ENCODE assay signal across 8 mouse cellular contexts in genomic region chr5:146230864-146231654, GRCm38 (mm10). TPM values are rescaled to one million over a fixed set of nuclear protein-coding genes. Genes with fewer than 3 reads are reported as not detected.
DNase-seq lines count a peak whose midpoint lies in the region; ATAC-seq and TF ChIP-seq lines count a peak whose summit lies in the region.

Gene Cdk8, plus strand, starts transcription at chr5:146231230.

- H3K27ac ChIP-seq in MEL (ENCODE audit: control insufficient read depth, low read depth, low read length), result peak within 1 kb of the TSS; percentile 96
- H3K27ac ChIP-seq in cerebellum, adult 2 months (ENCODE audit: insufficient read depth, low read length), result peak within 1 kb of the TSS; percentile 81
- H3K27ac ChIP-seq in forebrain, postnatal 0 days (ENCODE audit: low read depth, low read length), result peak within 1 kb of the TSS; percentile 94
- peak within 1 kb of the TSS; percentile 97 for H3K27ac ChIP-seq in lung, embryonic 15.5 days

- peak; percentile 95 to 96 for TF ChIP-seq POLR2A in MEL (IDR thresholded peaks at IDR 0.05; ENCODE audit: control insufficient read depth in 1 of 2, insufficient read depth in 1 of 2, low read depth in 1 of 2, low read length in 2 of 2, poor library complexity in 1 of 2)
- TF ChIP-seq POLR2A in cerebellum, adult 2 months (IDR thresholded peaks at IDR 0.05; ENCODE audit: borderline replicate concordance, insufficient read depth, low read length), result peak; percentile 83

- DNase-seq in MEL (ENCODE audit: low read depth, low spot score), result peak; percentile 99
- peak; percentile 95 for DNase-seq in cerebellum, adult 2 months
- peak; percentile 98 for DNase-seq in forebrain, postnatal 0 days
- DNase-seq in heart, postnatal 4 days, result peak; percentile 92
- DNase-seq in layer of hippocampus, adult 8-10 months (ENCODE audit: low spot score in 2 of 2), result peak; percentile 92
- DNase-seq in ovary, adult 18-20 months (ENCODE audit: low spot score), result peak; percentile 89
- DNase-seq in thymus, postnatal 0 days (ENCODE audit: low spot score), result peak; percentile 93

- H3K4me1 ChIP-seq in MEL (ENCODE audit: control insufficient read depth in 1 of 2, insufficient read depth in 2 of 2, low read length in 2 of 2), result peaks cover 14 to 20% of the 10 kb centered on the region in 2 experiments
- no peaks in the 10 kb centered on the region; the same call in 1 of the 2 replicates for H3K4me1 ChIP-seq in cerebellum, adult 2 months (ENCODE audit: control insufficient read depth, insufficient read depth, low read length)
- H3K4me1 ChIP-seq in forebrain, postnatal 0 days (ENCODE audit: insufficient read depth), result 0 out of 2 replicates have a peak, but pooled peaks cover 5% of the 10 kb centered on the region
- H3K4me1 ChIP-seq in lung, embryonic 15.5 days, result peaks cover 15% of the 10 kb centered on the region

- peaks cover 49% of the 10 kb centered on the region for H3K79me2 ChIP-seq in MEL (ENCODE audit: control insufficient read depth, insufficient read depth, low read length, poor library complexity)

- TF ChIP-seq EP300 in MEL (IDR thresholded peaks at IDR 0.05; ENCODE audit: low read depth in 1 of 2, low read length in 2 of 2), result peak in 1 of 2 experiments; percentile 26; a peak in 1 of 4 replicates

- peak within 1 kb of the TSS; percentile 73 for H3K4me2 ChIP-seq in forebrain, postnatal 0 days (ENCODE audit: low read depth)
- peak within 1 kb of the TSS; percentile 63 for H3K4me2 ChIP-seq in lung, embryonic 15.5 days

- H3K9ac ChIP-seq in MEL (ENCODE audit: control insufficient read depth, low read depth, low read length, poor library complexity, severe bottlenecking), result peak within 1 kb of the TSS; percentile 85
- peak within 1 kb of the TSS; percentile 79 for H3K9ac ChIP-seq in forebrain, postnatal 0 days
- H3K9ac ChIP-seq in lung, embryonic 15.5 days, result peak within 1 kb of the TSS; percentile 88

- H3K36me3 ChIP-seq in MEL (ENCODE audit: control insufficient read depth in 1 of 2, insufficient read depth in 2 of 2, low read length in 2 of 2), result peaks cover 9 to 27% of the 10 kb centered on the region in 2 experiments
- no peaks in the 10 kb centered on the region for H3K36me3 ChIP-seq in forebrain, postnatal 0 days (ENCODE audit: insufficient read depth)
- no peaks in the 10 kb centered on the region for H3K36me3 ChIP-seq in lung, embryonic 15.5 days

- H3K27me3 ChIP-seq in MEL (ENCODE audit: control insufficient read depth in 1 of 2, insufficient read depth in 2 of 2, low read length in 2 of 2), result no peaks in the 10 kb centered on the region
- no peaks in the 10 kb centered on the region for H3K27me3 ChIP-seq in cerebellum, adult 2 months (ENCODE audit: control insufficient read depth, insufficient read depth, low read length)
- H3K27me3 ChIP-seq in forebrain, postnatal 0 days (ENCODE audit: insufficient read depth, low read length), result no peaks in the 10 kb centered on the region
- H3K27me3 ChIP-seq in lung, embryonic 15.5 days, result no peaks in the 10 kb centered on the region

- TF ChIP-seq RAD21 in MEL (IDR thresholded peaks at IDR 0.05; ENCODE audit: low read depth, low read length), result no peak

- TF ChIP-seq CTCF in MEL (IDR thresholded peaks at IDR 0.05 in 2 of 3, conservative IDR thresholded peaks at IDR 0.05 in 1 of 3; ENCODE audit: control insufficient read depth in 1 of 3, insufficient read depth in 1 of 3, low read depth in 2 of 3, low read length in 3 of 3, poor library complexity in 1 of 3, severe bottlenecking in 1 of 3), result 0 out of 6 replicates have a peak, but pooled peaks of 1 of the 3 experiments have one; percentile 1
- no peak for TF ChIP-seq CTCF in cerebellum, adult 2 months (IDR thresholded peaks at IDR 0.05; ENCODE audit: borderline replicate concordance, insufficient read depth, low read depth, low read length)
- TF ChIP-seq CTCF in forebrain, postnatal 0 days (IDR thresholded peaks at IDR 0.05; ENCODE audit: low read depth), result no peak

- WGBS in cerebellum, adult 2 months, result under 1% methylated on average over 91 of the region's 102 CpGs
- under 1% methylated on average over 74 of the region's 102 CpGs for WGBS in forebrain, postnatal 0 days
- WGBS in lung, embryonic 15.5 days, result 0% methylated on average over 52 of the region's 102 CpGs

- ATAC-seq in forebrain, postnatal 0 days, result peak; percentile 95
- ATAC-seq in lung, embryonic 15.5 days (ENCODE audit: borderline replicate concordance, extremely low read depth, low FRiP score, low TSS enrichment), result peak; percentile 92

- peak within 1 kb of the TSS; percentile 64 to 85 for H3K4me3 ChIP-seq in MEL (ENCODE audit: control insufficient read depth in 1 of 2, insufficient read depth in 1 of 2, low read depth in 2 of 2, low read length in 2 of 2)
- peak within 1 kb of the TSS; percentile 78 for H3K4me3 ChIP-seq in cerebellum, adult 2 months (replicated peaks; ENCODE audit: insufficient read depth, low read depth, low read length)
- H3K4me3 ChIP-seq in forebrain, postnatal 0 days (ENCODE audit: low read depth, low read length), result peak within 1 kb of the TSS; percentile 78
- peak within 1 kb of the TSS; percentile 86 for H3K4me3 ChIP-seq in lung, embryonic 15.5 days

- H3K9me3 ChIP-seq in MEL (replicated peaks; ENCODE audit: insufficient read depth, low read length), result no peaks in the 10 kb centered on the region
- no peaks in the 10 kb centered on the region for H3K9me3 ChIP-seq in forebrain, postnatal 0 days (ENCODE audit: low read length)
- no peaks in the 10 kb centered on the region for H3K9me3 ChIP-seq in lung, embryonic 15.5 days

TF ChIP-seq in MEL, 35 proteins besides CTCF, POLR2A, EP300 and RAD21:
- TF ChIP-seq ELF1 (IDR thresholded peaks at IDR 0.05; ENCODE audit: low read depth, low read length) (peak; percentile 44; the same call in 1 of the 2 replicates), MXI1 (IDR thresholded peaks at IDR 0.05; ENCODE audit: low read depth, low read length) (peak; percentile 96), TBP (IDR thresholded peaks at IDR 0.05; ENCODE audit: low read depth, low read length) (peak; percentile 78), USF1 (IDR thresholded peaks at IDR 0.05; ENCODE audit: low read depth, low read length) (peak; percentile 76), ETS1 (IDR thresholded peaks at IDR 0.05; ENCODE audit: low read depth, low read length) (peak; percentile 36; the same call in 1 of the 2 replicates), HCFC1 (IDR thresholded peaks at IDR 0.05; ENCODE audit: low read depth, low read length) (peak; percentile 90), POLR2AphosphoS5 (IDR thresholded peaks at IDR 0.05; ENCODE audit: borderline replicate concordance, low read depth, low read length) (0 out of 2 replicates have a peak, but pooled peaks have one; percentile 17), MEF2A (IDR thresholded peaks at IDR 0.05; ENCODE audit: extremely low read depth, insufficient replicate concordance, low read depth, low read length, poor library complexity, severe bottlenecking) (no peak), MAFK (IDR thresholded peaks at IDR 0.05; ENCODE audit: borderline replicate concordance, low read depth, low read length) (no peak), CHD1 (IDR thresholded peaks at IDR 0.05; ENCODE audit: low read depth, low read length) (no peak), RCOR1 (IDR thresholded peaks at IDR 0.05; ENCODE audit: low read depth, low read length) (no peak), MYC (IDR thresholded peaks at IDR 0.05; ENCODE audit: low read depth, low read length) (peak; percentile 98), JUND (IDR thresholded peaks at IDR 0.05; ENCODE audit: low read depth, low read length) (no peak), NRF1 (IDR thresholded peaks at IDR 0.05; ENCODE audit: insufficient read depth, low read depth, low read length, poor library complexity, severe bottlenecking) (peak; percentile 32; the same call in 1 of the 2 replicates), POLR2AphosphoS2 (IDR thresholded peaks at IDR 0.05; ENCODE audit: low read length) (peak; percentile 68; the same call in 1 of the 2 replicates), MAX (IDR thresholded peaks at IDR 0.05; ENCODE audit: low read length) (peak; percentile 94), MAZ (IDR thresholded peaks at IDR 0.05; ENCODE audit: low read depth, low read length) (peak; percentile 85), TCF12 (IDR thresholded peaks at IDR 0.05; ENCODE audit: low read depth, low read length) (peak; percentile 70), CHD2 (IDR thresholded peaks at IDR 0.05; ENCODE audit: low read length) (peak; percentile 11; the same call in 1 of the 2 replicates), KAT2A (conservative IDR thresholded peaks at IDR 0.05; ENCODE audit: low read depth, low read length) (peak; percentile 87), SIN3A (IDR thresholded peaks at IDR 0.05; ENCODE audit: low read length) (peak; percentile 89), ZMIZ1 (IDR thresholded peaks at IDR 0.05; ENCODE audit: low read depth, low read length) (peak; percentile 86; the same call in 1 of the 2 replicates), NELFE (IDR thresholded peaks at IDR 0.05; ENCODE audit: low read depth, low read length) (peak; percentile 92), UBTF (IDR thresholded peaks at IDR 0.05; ENCODE audit: borderline replicate concordance, insufficient read depth, low read depth, low read length) (0 out of 2 replicates have a peak, but pooled peaks have one; percentile 18), GABPA (IDR thresholded peaks at IDR 0.05; ENCODE audit: low read depth, low read length) (no peak; the same call in 1 of the 2 replicates)

RNA-seq across cellular contexts. Expression of gene Cdk8, which starts in this region (rescaled TPM):
- 151 and 154 TPM in 2 replicates for total RNA-seq in MEL (2012; rRNA removed)
- polyA plus RNA-seq in MEL (2012; ENCODE audit: insufficient read depth in 1 of 2, insufficient read length in 2 of 2, low read depth in 1 of 2, low replicate concordance in 2 of 2, missing spikeins in 1 of 2), result 100 to 1,000 TPM; 139 to 745 TPM
- 35.3 and 37.5 TPM in 2 replicates for polyA plus RNA-seq in cerebellum, adult 2 months (2012; rRNA removed)
- total RNA-seq in forebrain, postnatal 0 days (2014; rRNA removed), result 44.6 and 48.8 TPM in 2 replicates
- 9.7 and 13.1 TPM in 2 replicates for polyA plus RNA-seq in forebrain, postnatal 0 days (2015; fragmentation: Nextera tagmentation; extraction: Ambion mirVana)
- total RNA-seq in heart, postnatal 4 days (2021), result 10 to 100 TPM; 25.5 to 26.5 TPM
- 10 to 100 TPM; 37.7 to 47.3 (median 42.7) TPM for total RNA-seq in layer of hippocampus, adult 8-10 months (2022)
- polyA plus RNA-seq in lung, embryonic 15.5 days (2015; fragmentation: Nextera tagmentation; extraction: Ambion mirVana), result 15.3 and 16.8 TPM in 2 replicates
- polyA plus RNA-seq in thymus, postnatal 0 days (2015; fragmentation: Nextera tagmentation; extraction: Ambion mirVana), result 15.6 and 16.3 TPM in 2 replicates

Comparison
In these comparisons a context has a peak if more than half of its experiments do, and no peak if none do; other contexts are left out.
1. Peak in every context shown above with its lines: DNase-seq, ATAC-seq, H3K4me3 ChIP-seq and H3K27ac ChIP-seq.